Mouse (Mus musculus) 3134 (cell line): ENCODE results near the gene Cyp4f18.
"Not testable (repeated sequence)": the region's sequence is repeated elsewhere in the genome, so short reads cannot be mapped to it uniquely, and the experiment has no call there.

Experiments used
- DNase-seq: peaks from one replicate; pipeline ENCODE4 v3.0.0-alpha.2; 2011; ENCODE audit warnings: low spot score; ENCODE audit not compliant: insufficient read length; ENCODE audit errors: extremely low read depth

Gene Cyp4f18

DNA sequence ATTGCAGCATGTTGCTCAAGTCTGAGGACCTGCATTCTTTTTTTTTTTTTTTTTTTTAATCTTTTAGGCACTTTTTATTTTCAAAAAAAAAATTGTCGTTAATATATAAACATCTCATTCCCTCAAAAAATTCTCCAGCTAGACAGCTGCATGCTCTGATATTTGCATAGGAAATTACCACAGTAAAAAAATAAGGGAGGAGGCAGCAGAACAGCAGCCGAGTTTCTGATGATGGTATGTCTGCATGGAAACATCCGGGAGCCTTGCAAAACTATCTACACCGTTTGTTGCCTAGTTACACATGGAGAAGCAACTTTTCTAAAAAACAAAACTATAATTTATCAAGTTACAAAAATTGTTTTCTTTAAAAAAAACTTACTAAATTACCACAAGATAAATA, 28.0 kb downstream of the Cyp4f18 start:
- no peak for DNase-seq

- no peak for DNase-seq
Measured at GRCm38 (mm10) chr8:71981032-71981431, 28.4 kb downstream of the Cyp4f18 start.

- DNase-seq = no peak
Measured at GRCm38 (mm10) chr8:71974211-71974610, 35.2 kb downstream of the Cyp4f18 start.

DNA sequence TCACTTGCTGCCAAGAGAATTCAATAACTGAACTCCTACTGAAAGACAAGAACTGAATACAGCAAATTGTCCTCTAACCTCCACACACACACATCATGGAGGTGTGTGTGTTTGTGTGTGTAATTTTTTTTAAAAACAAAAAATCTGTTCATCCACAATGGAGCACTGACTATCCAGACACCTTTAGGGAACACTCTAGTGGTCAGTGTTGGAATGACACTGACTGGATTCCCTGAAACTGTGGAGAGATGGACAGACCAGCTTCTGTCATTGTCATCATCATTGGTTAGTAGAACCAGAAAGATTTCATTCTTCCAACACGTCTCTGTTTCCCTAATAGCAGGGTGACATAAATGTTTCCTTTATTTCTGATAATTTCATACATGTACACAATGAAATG, 37.5 kb downstream of the Cyp4f18 start:
- no peak for DNase-seq

GRCm38 (mm10) chr8:71968636-71969035, 40.8 kb downstream of the Cyp4f18 start:
- no peak for DNase-seq

- no peak for DNase-seq
Measured at GRCm38 (mm10) chr8:71968100-71968499, 41.3 kb downstream of the Cyp4f18 start.

GRCm38 (mm10) chr8:71967261-71967660, 42.2 kb downstream of the Cyp4f18 start:
- DNase-seq = no peak

DNA sequence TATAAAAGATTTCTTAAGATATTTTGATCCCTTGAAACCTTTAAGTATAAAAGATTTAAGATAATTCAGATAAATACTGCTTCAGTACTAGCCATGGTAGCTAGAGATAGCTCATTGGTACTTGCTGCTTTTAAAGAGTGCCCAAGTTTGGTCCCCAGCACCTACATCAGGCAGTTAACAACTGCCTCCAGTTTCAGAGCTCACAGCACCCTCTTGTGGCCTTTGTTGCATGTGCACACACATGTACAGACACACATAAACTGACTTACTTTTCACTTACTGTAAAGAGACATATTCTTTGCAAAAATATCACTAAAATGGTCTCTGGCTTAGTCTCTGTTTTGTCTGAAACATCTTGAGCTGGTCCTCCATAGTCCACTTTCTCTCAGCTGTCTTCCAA, 43.0 kb downstream of the Cyp4f18 start:
- DNase-seq = no peak

GRCm38 (mm10) chr8:71965166-71965565, 44.3 kb downstream of the Cyp4f18 start:
- no peak for DNase-seq

DNA sequence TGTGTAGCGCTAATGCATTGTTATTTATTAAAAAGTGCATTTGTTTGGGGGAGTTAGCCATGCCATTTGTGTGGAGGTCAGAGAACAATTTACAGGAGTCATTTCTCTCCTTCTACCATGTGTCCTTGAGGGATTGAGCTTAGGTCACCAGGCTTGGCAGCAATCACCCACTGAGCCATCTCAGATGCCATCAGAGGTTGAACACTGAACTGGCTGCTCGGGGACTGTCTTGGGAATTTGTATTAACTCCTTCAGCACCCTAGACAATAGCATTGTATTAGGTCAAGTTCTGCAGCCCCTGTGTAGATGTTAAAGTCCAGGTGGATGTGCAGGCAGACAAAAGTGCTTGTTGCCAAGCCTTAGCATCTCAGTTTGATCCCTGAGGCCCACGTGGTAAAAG, 45.4 kb downstream of the Cyp4f18 start:
- DNase-seq = no peak

GRCm38 (mm10) chr8:71961796-71962195, 47.6 kb downstream of the Cyp4f18 start:
- no peak for DNase-seq

DNA sequence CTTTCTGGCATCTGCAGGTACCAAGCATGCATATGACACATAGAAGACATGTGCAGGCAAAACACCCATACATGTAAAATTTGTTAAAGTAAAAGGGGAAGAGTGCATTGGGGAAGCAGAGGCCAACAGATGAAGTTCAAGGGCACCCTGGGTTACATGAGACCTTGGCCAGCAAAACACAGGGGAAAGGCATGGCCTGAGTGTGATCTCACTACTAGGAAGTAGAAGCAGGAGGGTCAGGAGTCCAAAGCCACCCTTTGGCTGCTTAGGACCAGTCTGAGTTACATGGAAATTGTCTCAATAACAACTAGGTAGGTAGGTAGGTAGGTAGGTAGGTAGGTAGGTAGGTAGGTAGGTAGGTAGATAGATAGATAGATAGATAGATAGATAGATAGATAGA, 48.9 kb downstream of the Cyp4f18 start:
- no peak for DNase-seq

DNA sequence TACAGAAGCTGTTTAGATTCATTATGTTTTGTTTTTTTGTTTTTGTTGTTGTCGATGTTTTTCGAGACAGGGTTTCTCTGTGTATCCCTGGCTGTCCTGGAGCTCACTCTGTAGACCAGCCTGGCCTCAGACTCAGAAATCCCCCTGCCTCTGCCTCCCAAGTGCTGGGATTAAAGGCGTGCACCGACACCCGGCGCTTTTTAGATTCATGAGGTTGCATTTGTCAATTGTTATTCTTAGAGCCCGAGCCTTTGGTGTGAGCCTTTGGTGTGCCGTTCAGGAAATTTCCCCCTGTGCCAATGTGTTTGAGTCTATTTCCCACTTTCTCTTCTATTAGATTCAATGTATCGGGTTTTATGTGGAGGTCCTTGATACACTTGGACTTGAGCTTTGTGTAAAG, 54.8 kb downstream of the Cyp4f18 start:
- DNase-seq = no peak

GRCm38 (mm10) chr8:71952961-71953700, 56.3 kb downstream of the Cyp4f18 start:
- DNase-seq = not testable (repeated sequence)

GRCm38 (mm10) chr8:71952489-71952888, 56.9 kb downstream of the Cyp4f18 start:
- DNase-seq = no peak

DNA sequence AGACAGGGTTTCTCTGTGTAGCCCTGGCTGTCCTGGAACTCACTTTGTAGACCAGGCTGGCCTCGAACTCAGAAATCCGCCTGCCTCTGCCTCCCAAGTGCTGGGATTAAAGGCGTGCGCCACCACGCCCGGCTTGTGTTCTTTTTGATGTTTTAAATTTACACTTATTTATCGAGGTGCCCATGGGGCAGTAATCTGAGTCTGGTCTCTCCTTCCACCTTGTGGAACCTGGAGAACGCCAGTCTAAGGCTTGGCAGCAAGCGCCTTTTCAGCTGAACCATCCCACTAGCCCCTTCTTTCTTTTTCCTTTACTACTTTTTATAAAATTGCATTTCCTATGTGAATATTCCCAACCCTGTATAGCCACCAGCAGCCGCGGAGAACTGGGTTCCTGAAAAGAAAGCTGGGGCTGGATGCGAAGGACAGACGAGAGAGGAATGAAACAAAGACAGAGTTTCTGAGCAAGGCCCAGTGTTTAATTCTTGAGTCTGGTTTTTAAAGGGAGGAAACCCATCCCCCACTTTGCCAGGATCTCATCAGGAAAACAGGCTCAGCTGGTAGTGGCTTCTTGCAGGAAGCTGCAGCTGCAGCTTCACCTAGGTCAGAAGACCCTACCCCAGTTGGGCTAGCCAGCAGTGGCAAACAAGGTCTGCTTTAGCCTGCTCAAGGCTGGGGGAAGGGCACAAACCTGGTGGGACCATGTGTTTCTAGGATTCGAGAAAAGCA, 57.8 kb downstream of the Cyp4f18 start:
- peak; percentile 20 for DNase-seq

GRCm38 (mm10) chr8:71950482-71951221, 58.8 kb downstream of the Cyp4f18 start, which contains the start of gene Zfp961:
TSS of gene Zfp961 (plus strand) at chr8:71951038.
- DNase-seq = peak; percentile 93

- no peak for DNase-seq
Measured at GRCm38 (mm10) chr8:71948624-71949023, 60.8 kb downstream of the Cyp4f18 start.

DNA sequence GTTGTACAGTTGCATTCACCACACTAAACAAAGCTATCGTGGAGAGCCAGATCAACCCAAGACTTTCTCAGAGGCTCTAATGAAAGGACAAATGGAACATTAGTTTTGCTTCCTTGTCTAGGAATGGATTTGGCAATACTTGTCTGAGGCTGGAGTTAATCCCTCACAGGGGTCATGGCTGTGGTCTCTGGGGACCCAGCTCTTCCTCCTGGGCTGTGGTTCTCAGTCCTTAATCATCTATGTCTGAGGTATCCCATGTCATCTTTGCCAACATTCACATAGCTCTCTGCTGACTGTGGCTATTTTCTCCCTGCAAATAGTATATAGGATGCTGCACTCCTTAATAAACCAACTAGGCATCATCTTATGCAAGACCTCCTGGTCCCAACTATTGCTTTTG, 67.7 kb downstream of the Cyp4f18 start:
- no peak for DNase-seq

DNA sequence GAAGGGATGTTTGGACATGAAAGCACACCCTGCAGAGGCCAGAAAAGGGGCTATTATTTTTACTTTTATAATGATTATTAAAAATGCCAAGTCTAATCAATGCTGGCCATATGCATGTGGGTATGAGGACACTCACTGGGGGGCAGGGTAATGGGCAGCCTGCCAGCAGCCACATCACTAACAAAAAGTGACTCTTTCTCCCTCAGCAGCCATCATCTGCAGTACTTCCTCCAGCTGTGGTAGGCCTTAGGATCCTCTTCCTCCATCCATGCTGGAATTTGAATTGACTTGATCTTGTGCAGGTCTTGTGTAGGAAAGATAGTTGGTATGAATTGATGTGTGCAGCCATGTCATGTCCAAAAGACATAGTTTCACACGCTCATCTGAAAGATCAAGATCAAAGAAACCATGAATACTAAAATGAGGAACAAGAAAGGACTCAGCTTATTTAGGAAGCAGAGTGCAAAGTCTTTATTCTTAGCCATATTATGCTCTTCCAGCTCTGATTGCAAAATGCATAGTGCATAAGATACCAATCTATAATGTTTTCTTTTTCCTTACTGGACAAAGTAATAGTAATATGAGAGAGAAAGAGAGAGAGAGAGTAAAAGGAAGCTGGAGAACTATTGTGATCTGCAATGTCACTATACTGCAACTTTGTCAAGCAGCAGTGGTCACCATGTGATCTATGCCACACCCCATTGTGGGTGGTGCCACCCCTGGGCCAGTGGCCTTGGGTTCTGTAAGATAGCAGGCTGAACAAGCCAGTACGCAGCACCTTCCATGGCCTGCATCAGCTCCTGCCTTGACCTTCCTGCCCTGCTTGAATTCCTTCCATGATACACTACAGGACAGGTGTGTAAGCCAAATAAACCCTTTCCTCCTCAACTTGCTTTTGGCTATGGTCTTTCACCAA, 68.9 kb downstream of the Cyp4f18 start:
- DNase-seq = no peak
